Mouse (Mus musculus) liver, embryonic 12.5 days (tissue): ENCODE measurements around the gene Gm28635. TPM values are rescaled to one million over a fixed set of nuclear protein-coding genes. Genes with fewer than 3 reads are reported as not detected.

Experiments
- ATAC-seq: fragments of 200-750 bp; cut with Nextera tagmentation; 2 replicates; pipeline ENCODE4 v1.8.0; 2017; ENCODE audit warnings: moderate number of reproducible peaks, mild to moderate bottlenecking, moderate library complexity
- H3K27ac ChIP-seq: fragments of 300-500 bp; sonication (generic); 2 replicates; pipeline ENCODE4 v1.5.1; 2016; ENCODE audit warnings: mild to moderate bottlenecking
- H3K27me3 ChIP-seq: fragments of 300-500 bp; sonication (generic); replicated peaks from 2 replicates; pipeline ENCODE4 v1.6.1; 2016; ENCODE audit warnings: mild to moderate bottlenecking, moderate library complexity
- H3K36me3 ChIP-seq: fragments of 300-500 bp; sonication (generic); 2 replicates; pipeline ENCODE4 v1.6.1; 2016; ENCODE audit warnings: mild to moderate bottlenecking, moderate library complexity
- H3K4me1 ChIP-seq: fragments of 300-500 bp; sonication (generic); 2 replicates; pipeline ENCODE4 v1.6.1; 2016
- H3K4me2 ChIP-seq: fragments of 300-500 bp; sonication (generic); 2 replicates; pipeline ENCODE4 v1.6.1; 2016; ENCODE audit warnings: mild to moderate bottlenecking, moderate library complexity
- H3K4me3 ChIP-seq: fragments of 300-500 bp; sonication (generic); 2 replicates; pipeline ENCODE4 v1.5.1; 2016; ENCODE audit warnings: mild to moderate bottlenecking, moderate library complexity
- H3K9ac ChIP-seq: fragments of 300-500 bp; sonication (generic); 2 replicates; pipeline ENCODE4 v1.6.1; 2016; ENCODE audit warnings: mild to moderate bottlenecking, moderate library complexity
- H3K9me3 ChIP-seq: fragments of 300-500 bp; sonication (generic); replicated peaks from 2 replicates; pipeline ENCODE4 v1.6.1; 2016; ENCODE audit warnings: mild to moderate bottlenecking, moderate library complexity
- WGBS: fragments of 180-500 bp; shearing (Covaris S2); methylation state at CpG from one replicate; pipeline ENCODE4 v1.1.7; 2016; ENCODE audit not compliant: insufficient replicate concordance; 5-methylcytosine and 5-hydroxymethylcytosine counted together
- polyA plus RNA-seq: library from polyadenylated mRNA; unstranded; fragments of >200 nt; fragmentation: Nextera tagmentation; extraction: Ambion mirVana; gene quantifications from 2 replicates; pipeline ENCODE4 v1.2.1, GENCODE M21; 2016

Gene Gm28635
- polyA plus RNA-seq, 1 experiment from 2014 or later, result not detected

- H3K4me2 ChIP-seq, result peak overlapping the region; percentile 43
- 54% methylated on average over 4 of the region's 4 CpGs for WGBS
- no peaks in the 10 kb centered on the region for H3K27me3 ChIP-seq
- H3K9ac ChIP-seq, result no peak overlapping the region; the same call in 1 of the 2 replicates
- peak overlapping the region; percentile 75; the same call in 1 of the 2 replicates for H3K27ac ChIP-seq
- H3K9me3 ChIP-seq, result no peaks in the 10 kb centered on the region
- no peak overlapping the region for H3K4me3 ChIP-seq
- ATAC-seq, result no peak
- H3K36me3 ChIP-seq, result no peaks in the 10 kb centered on the region; the same call in 1 of the 2 replicates
- peaks cover 80% of the 10 kb centered on the region for H3K4me1 ChIP-seq
Observed at GRCm38 (mm10) chr2:84634006-84634405, 43.8 kb downstream of the Gm28635 start.

- Histone ChIP-seq H3K9me3 (no peaks in the 10 kb centered on the region), H3K27ac (peak overlapping the region; percentile 68), H3K36me3 (peaks cover 3% of the 10 kb centered on the region; the same call in 1 of the 2 replicates), H3K27me3 (no peaks in the 10 kb centered on the region), H3K9ac (peak overlapping the region; percentile 7; the same call in 1 of the 2 replicates), H3K4me1 (peaks cover 74% of the 10 kb centered on the region), H3K4me2 (peak overlapping the region; percentile 48), H3K4me3 (no peak overlapping the region)
- peak; percentile 41 for ATAC-seq
- WGBS, result 0% methylated on average over 3 of the region's 3 CpGs
Observed at GRCm38 (mm10) chr2:84632999-84633398, 44.8 kb downstream of the Gm28635 start.

- Histone ChIP-seq H3K4me2 (no peak overlapping the region), H3K36me3 (peaks cover 3% of the 10 kb centered on the region; the same call in 1 of the 2 replicates), H3K4me3 (no peak overlapping the region), H3K9ac (no peak overlapping the region), H3K9me3 (no peaks in the 10 kb centered on the region), H3K27ac (no peak overlapping the region), H3K4me1 (peaks cover 68% of the 10 kb centered on the region), H3K27me3 (no peaks in the 10 kb centered on the region)
- ATAC-seq, result no peak
- WGBS, result 90% methylated on average over 1 of the region's 1 CpGs
Observed at GRCm38 (mm10) chr2:84632001-84632400, 45.8 kb downstream of the Gm28635 start.

GRCm38 (mm10) chr2:84627036-84627435, 50.8 kb downstream of the Gm28635 start:
- no peak for ATAC-seq
- H3K4me2 ChIP-seq, result no peak overlapping the region
- WGBS, result 69% methylated on average over 3 of the region's 3 CpGs

GRCm38 (mm10) chr2:84626366-84626975, 51.4 kb downstream of the Gm28635 start:
- no peaks in the 10 kb centered on the region for H3K27me3 ChIP-seq
- no peak overlapping the region for H3K9ac ChIP-seq
- 73% methylated on average over 7 of the region's 7 CpGs for WGBS
- peaks cover 50% of the 10 kb centered on the region for H3K4me1 ChIP-seq
- H3K36me3 ChIP-seq, result peaks cover 16% of the 10 kb centered on the region; the same call in 1 of the 2 replicates
- no peak overlapping the region for H3K4me2 ChIP-seq
- H3K9me3 ChIP-seq, result no peaks in the 10 kb centered on the region
- H3K27ac ChIP-seq, result no peak overlapping the region
- no peak overlapping the region for H3K4me3 ChIP-seq
- no peak for ATAC-seq

More at GRCm38 (mm10) chr2:84627036-84627435, 50.8 kb downstream of the Gm28635 start:
- peaks cover 56% of the 10 kb centered on the region for H3K4me1 ChIP-seq
- H3K36me3 ChIP-seq, result peaks cover 15% of the 10 kb centered on the region; the same call in 1 of the 2 replicates
- H3K9me3 ChIP-seq, result no peaks in the 10 kb centered on the region
- H3K27ac ChIP-seq, result no peak overlapping the region
- no peak overlapping the region for H3K4me3 ChIP-seq
- H3K27me3 ChIP-seq, result no peaks in the 10 kb centered on the region
- no peak overlapping the region for H3K9ac ChIP-seq

- peaks cover 34% of the 10 kb centered on the region for H3K36me3 ChIP-seq
- WGBS, result 90% methylated on average over 17 of the region's 17 CpGs
- H3K4me1 ChIP-seq, result peaks cover 46% of the 10 kb centered on the region
- no peaks in the 10 kb centered on the region for H3K9me3 ChIP-seq
- H3K27ac ChIP-seq, result no peak overlapping the region
- H3K9ac ChIP-seq, result no peak overlapping the region
- H3K4me3 ChIP-seq, result no peak overlapping the region
- no peaks in the 10 kb centered on the region for H3K27me3 ChIP-seq
- no peak for ATAC-seq
- no peak overlapping the region for H3K4me2 ChIP-seq
Observed at GRCm38 (mm10) chr2:84624201-84624600, 53.6 kb downstream of the Gm28635 start.

- WGBS, result 50% methylated on average over 3 of the region's 3 CpGs
- H3K4me1 ChIP-seq, result peaks cover 42% of the 10 kb centered on the region
- peaks cover 40% of the 10 kb centered on the region for H3K36me3 ChIP-seq
- no peak overlapping the region for H3K9ac ChIP-seq
- no peaks in the 10 kb centered on the region for H3K27me3 ChIP-seq
- ATAC-seq, result no peak
- no peak overlapping the region for H3K27ac ChIP-seq
- H3K4me2 ChIP-seq, result no peak overlapping the region
- no peaks in the 10 kb centered on the region for H3K9me3 ChIP-seq
- H3K4me3 ChIP-seq, result no peak overlapping the region
Observed at GRCm38 (mm10) chr2:84623428-84624119, 54.3 kb downstream of the Gm28635 start.

GRCm38 (mm10) chr2:84622668-84623067, 55.2 kb downstream of the Gm28635 start:
- H3K4me3 ChIP-seq, result no peak overlapping the region
- no peaks in the 10 kb centered on the region for H3K9me3 ChIP-seq
- H3K9ac ChIP-seq, result no peak overlapping the region
- no peak for ATAC-seq
- no peak overlapping the region for H3K4me2 ChIP-seq
- 69% methylated on average over 2 of the region's 2 CpGs for WGBS
- peaks cover 37% of the 10 kb centered on the region for H3K36me3 ChIP-seq
- H3K27ac ChIP-seq, result no peak overlapping the region
- no peaks in the 10 kb centered on the region for H3K27me3 ChIP-seq
- H3K4me1 ChIP-seq, result peaks cover 39% of the 10 kb centered on the region

- Histone ChIP-seq H3K4me2 (no peak overlapping the region), H3K27me3 (no peaks in the 10 kb centered on the region), H3K4me1 (peaks cover 31% of the 10 kb centered on the region), H3K9me3 (no peaks in the 10 kb centered on the region), H3K9ac (no peak overlapping the region), H3K4me3 (no peak overlapping the region), H3K36me3 (peaks cover 64% of the 10 kb centered on the region), H3K27ac (no peak overlapping the region)
- ATAC-seq, result no peak
- 86% methylated on average over 21 of the region's 21 CpGs for WGBS
Observed at GRCm38 (mm10) chr2:84619646-84620340, 58.0 kb downstream of the Gm28635 start.

- Histone ChIP-seq H3K4me3 (no peak overlapping the region), H3K9me3 (no peaks in the 10 kb centered on the region), H3K27ac (no peak overlapping the region), H3K36me3 (peaks cover 66% of the 10 kb centered on the region), H3K4me1 (peaks cover 24% of the 10 kb centered on the region), H3K27me3 (no peaks in the 10 kb centered on the region), H3K4me2 (no peak overlapping the region), H3K9ac (no peak overlapping the region)
- WGBS, result 60% methylated on average over 2 of the region's 2 CpGs
- ATAC-seq, result no peak
Observed at GRCm38 (mm10) chr2:84618914-84619313, 58.9 kb downstream of the Gm28635 start.

- H3K27me3 ChIP-seq, result no peaks in the 10 kb centered on the region
- H3K4me1 ChIP-seq, result peaks cover 14% of the 10 kb centered on the region
- no peak overlapping the region for H3K27ac ChIP-seq
- peak; percentile 35; the same call in 1 of the 2 replicates for ATAC-seq
- no peak overlapping the region for H3K4me2 ChIP-seq
- WGBS, result 50% methylated on average over 3 of the region's 3 CpGs
- no peak overlapping the region for H3K4me3 ChIP-seq
- H3K9me3 ChIP-seq, result no peaks in the 10 kb centered on the region
- no peak overlapping the region for H3K9ac ChIP-seq
- peaks cover 75% of the 10 kb centered on the region for H3K36me3 ChIP-seq
Observed at GRCm38 (mm10) chr2:84617637-84618515, 60.0 kb downstream of the Gm28635 start.
